Mouse (Mus musculus) intestine, embryonic 15.5 days (tissue): ENCODE data around the gene Klhdc10. TPM values are rescaled to one million over a fixed set of nuclear protein-coding genes. Genes with fewer than 3 reads are reported as not detected.
"Not testable (repeated sequence)": the region's sequence is repeated elsewhere in the genome, so short reads cannot be mapped to it uniquely, and the experiment has no call there.

Experiments used
- ATAC-seq: fragments of 200-750 bp; cut with Nextera tagmentation; 2 replicates; pipeline ENCODE4 v1.8.0; 2017; ENCODE audit warnings: moderate TSS enrichment, moderate library complexity
- H3K27ac ChIP-seq: fragments of 300-500 bp; sonication (generic); 2 replicates; pipeline ENCODE4 v1.5.1; 2015; ENCODE audit warnings: mild to moderate bottlenecking, inconsistent platforms
- H3K27me3 ChIP-seq: fragments of 300-500 bp; sonication (generic); replicated peaks from 2 replicates; pipeline ENCODE4 v1.6.1; 2015; ENCODE audit warnings: inconsistent platforms
- H3K36me3 ChIP-seq: fragments of 300-500 bp; sonication (generic); 2 replicates; pipeline ENCODE4 v1.6.1; 2015; ENCODE audit warnings: inconsistent platforms
- H3K4me1 ChIP-seq: fragments of 300-500 bp; sonication (generic); replicated peaks from 2 replicates; pipeline ENCODE4 v1.6.1; 2015; ENCODE audit warnings: inconsistent platforms
- H3K4me2 ChIP-seq: fragments of 300-500 bp; sonication (generic); replicated peaks from 2 replicates; pipeline ENCODE4 v1.6.1; 2015; ENCODE audit warnings: mild to moderate bottlenecking, inconsistent platforms
- H3K4me3 ChIP-seq: fragments of 300-500 bp; sonication (generic); replicated peaks from 2 replicates; pipeline ENCODE4 v1.5.1; 2015; ENCODE audit warnings: inconsistent platforms
- H3K9ac ChIP-seq: fragments of 300-500 bp; sonication (generic); 2 replicates; pipeline ENCODE4 v1.6.1; 2015; ENCODE audit warnings: inconsistent platforms
- H3K9me3 ChIP-seq: fragments of 300-500 bp; sonication (generic); 2 replicates; pipeline ENCODE4 v1.6.1; 2016; ENCODE audit warnings: inconsistent platforms
- WGBS: fragments of 180-500 bp; shearing (Covaris S2); methylation state at CpG from one replicate; pipeline ENCODE4 v1.1.7; 2015; 5-methylcytosine and 5-hydroxymethylcytosine counted together
- polyA plus RNA-seq: library from polyadenylated mRNA; unstranded; fragments of >200 nt; fragmentation: Nextera tagmentation; extraction: Ambion mirVana; gene quantifications from 2 replicates; pipeline ENCODE4 v1.2.1, GENCODE M21; 2015

Klhdc10 gene
- polyA plus RNA-seq, 1 experiment from 2014 or later = 15.2 TPM

- Histone ChIP-seq H3K4me3 (no peak overlapping the region), H3K4me1 (no peaks in the 10 kb centered on the region), H3K27me3 (no peaks in the 10 kb centered on the region), H3K36me3 (peaks cover 51% of the 10 kb centered on the region), H3K4me2 (no peak overlapping the region), H3K9ac (no peak overlapping the region), H3K9me3 (no peaks in the 10 kb centered on the region), H3K27ac (no peak overlapping the region)
- ATAC-seq = no peak
- 87% methylated on average over 16 of the region's 16 CpGs for WGBS
Observed at GRCm38 (mm10) chr6:30374731-30375510, 26.7 kb upstream of the Klhdc10 start.

DNA sequence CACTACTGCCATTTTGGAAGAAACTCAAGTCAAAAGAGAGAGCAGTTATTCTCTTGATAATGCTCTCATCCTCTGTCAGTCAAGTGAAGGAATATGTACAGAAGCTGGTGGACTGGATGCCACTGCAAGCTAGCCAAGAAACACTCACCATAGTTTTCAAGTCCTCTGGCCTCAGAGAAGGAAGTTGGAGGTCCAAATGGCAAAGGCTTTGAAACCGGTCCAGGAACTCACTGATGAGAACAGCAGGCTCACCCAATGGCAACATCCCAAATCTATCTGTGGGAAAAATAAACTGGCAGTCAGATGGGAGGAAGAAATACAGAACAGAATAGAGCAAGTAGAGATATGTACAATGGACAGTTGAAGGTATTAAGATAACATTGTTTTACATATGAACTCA, 25.9 kb upstream of the Klhdc10 start:
- no peak overlapping the region for H3K9ac ChIP-seq
- no peaks in the 10 kb centered on the region for H3K9me3 ChIP-seq
- no peak for ATAC-seq
- no peak overlapping the region for H3K4me3 ChIP-seq
- no peaks in the 10 kb centered on the region for H3K4me1 ChIP-seq
- H3K4me2 ChIP-seq = no peak overlapping the region
- H3K36me3 ChIP-seq = peaks cover 42% of the 10 kb centered on the region
- no peak overlapping the region for H3K27ac ChIP-seq
- 82% methylated on average over 1 of the region's 1 CpGs for WGBS
- H3K27me3 ChIP-seq = no peaks in the 10 kb centered on the region

DNA sequence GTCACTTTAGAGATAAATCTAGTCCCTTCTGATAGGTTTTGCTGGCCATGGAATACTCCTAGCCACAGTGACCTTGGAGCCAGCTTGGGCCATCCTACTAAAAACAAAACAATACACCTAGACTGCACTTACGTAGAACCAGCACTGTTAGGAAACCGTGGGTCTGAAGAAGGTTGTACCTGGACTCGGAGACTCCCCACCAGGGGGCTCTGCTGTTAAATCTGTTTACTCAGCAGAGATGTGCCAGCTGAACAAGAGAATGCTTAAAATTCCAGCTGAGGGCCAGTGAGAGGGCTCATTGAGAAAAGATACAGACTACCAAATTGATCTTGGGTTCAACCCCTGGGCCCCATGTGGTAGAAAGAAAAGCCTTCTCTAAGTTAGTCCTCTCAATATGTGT, 20.6 kb upstream of the Klhdc10 start:
- 55% methylated on average over 3 of the region's 3 CpGs for WGBS
- no peak for ATAC-seq
- H3K27me3 ChIP-seq = no peaks in the 10 kb centered on the region
- H3K4me2 ChIP-seq = no peak overlapping the region
- no peaks in the 10 kb centered on the region for H3K9me3 ChIP-seq
- no peaks in the 10 kb centered on the region for H3K4me1 ChIP-seq
- no peak overlapping the region for H3K27ac ChIP-seq
- no peak overlapping the region for H3K9ac ChIP-seq
- peaks cover 26% of the 10 kb centered on the region for H3K36me3 ChIP-seq
- no peak overlapping the region for H3K4me3 ChIP-seq

DNA sequence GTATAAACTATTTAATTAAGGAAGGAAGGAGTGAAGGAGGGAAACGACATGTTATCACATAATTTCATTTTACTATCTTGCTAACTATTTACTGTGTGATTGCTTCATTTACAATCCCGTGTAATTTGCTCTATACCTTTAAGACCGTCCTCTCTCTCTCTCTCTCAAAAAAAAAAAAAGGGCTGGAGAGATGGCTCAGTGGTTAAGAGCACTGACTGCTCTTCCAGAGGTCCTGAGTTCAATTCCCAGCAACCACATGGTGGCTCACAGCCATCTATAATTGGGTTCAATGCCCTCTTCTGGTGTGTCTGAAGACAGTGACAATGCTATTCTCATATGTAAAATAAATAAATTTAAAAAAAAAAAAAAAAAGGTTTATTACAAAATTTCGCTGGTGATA, 11.4 kb upstream of the Klhdc10 start:
- peak overlapping the region; percentile 78 for H3K4me3 ChIP-seq
- 20% methylated on average over 4 of the region's 4 CpGs for WGBS
- ATAC-seq = peak; percentile 41; the same call in 1 of the 2 replicates
- peak overlapping the region; percentile 74 for H3K9ac ChIP-seq
- peak overlapping the region; percentile 47 for H3K4me2 ChIP-seq
- not testable (repeated sequence) for H3K36me3 ChIP-seq, H3K4me1 ChIP-seq, H3K27ac ChIP-seq, H3K9me3 ChIP-seq, H3K27me3 ChIP-seq

DNA sequence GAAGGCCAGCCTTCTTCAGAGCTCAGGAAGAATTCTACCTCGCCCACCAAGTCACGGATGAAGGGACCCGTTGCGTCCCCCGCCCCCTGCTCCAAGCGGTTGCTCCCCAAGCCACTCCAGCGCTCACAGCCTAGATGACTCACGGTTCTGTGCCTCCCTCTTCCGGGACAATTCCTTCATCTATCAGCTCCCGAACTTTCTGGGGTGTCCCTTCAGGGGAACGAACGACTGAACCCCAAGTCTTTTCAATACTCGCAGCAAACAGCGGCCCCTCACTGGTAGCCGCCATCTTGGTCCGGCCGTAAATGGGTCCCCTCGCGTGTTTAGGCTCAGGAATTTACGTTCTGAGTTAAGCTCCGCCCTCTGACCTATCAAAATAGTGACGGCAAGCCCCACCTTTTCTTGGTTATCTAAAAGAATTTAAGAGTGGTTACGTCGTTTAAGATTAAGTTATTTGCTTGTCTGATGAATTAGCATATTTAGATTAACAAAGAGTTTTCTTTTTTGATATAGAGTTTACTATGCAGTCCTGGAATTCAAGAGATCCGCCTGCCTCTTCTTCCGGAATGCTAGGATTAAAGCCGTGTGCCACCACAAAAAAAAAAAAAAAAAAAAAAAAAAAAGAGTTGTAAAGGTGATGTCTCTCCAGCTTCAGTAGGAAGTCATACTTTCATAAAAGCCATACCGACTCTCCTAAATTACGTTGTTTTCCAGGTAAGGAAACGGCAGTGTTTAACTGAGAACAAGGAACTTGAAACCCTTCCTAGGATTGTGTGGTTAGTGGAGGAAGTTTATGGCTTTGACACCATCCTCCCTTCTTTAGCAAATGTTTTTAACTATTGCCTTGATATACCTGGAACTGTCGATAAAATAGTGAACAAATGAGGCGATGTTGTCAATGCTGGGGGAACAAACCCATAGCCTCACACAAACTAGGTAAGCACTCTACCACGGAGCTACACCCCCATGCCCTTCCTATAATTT, 10.7 kb upstream of the Klhdc10 start, which contains the start of gene Zc3hc1:
Gene Zc3hc1, minus strand, starts transcription at position 315 of the 984 bp plus-strand sequence.
- Histone ChIP-seq H3K4me1 (no peaks in the 10 kb centered on the region), H3K27ac (peak within 1 kb of the TSS; percentile 58; the same call in 1 of the 2 replicates), H3K36me3 (no peaks in the 10 kb centered on the region; the same call in 1 of the 2 replicates), H3K9ac (peak within 1 kb of the TSS; percentile 74), H3K4me3 (peak within 1 kb of the TSS; percentile 78), H3K4me2 (peak within 1 kb of the TSS; percentile 47), H3K9me3 (no peaks in the 10 kb centered on the region), H3K27me3 (no peaks in the 10 kb centered on the region)
- ATAC-seq = peak; percentile 92
- 16% methylated on average over 33 of the region's 33 CpGs for WGBS

- Histone ChIP-seq H3K27me3 (no peaks in the 10 kb centered on the region), H3K4me2 (no peak overlapping the region), H3K36me3 (no peaks in the 10 kb centered on the region; the same call in 1 of the 2 replicates), H3K27ac (no peak overlapping the region), H3K4me3 (no peak overlapping the region), H3K4me1 (no peaks in the 10 kb centered on the region), H3K9ac (no peak overlapping the region), H3K9me3 (no peaks in the 10 kb centered on the region)
- 87% methylated on average over 7 of the region's 7 CpGs for WGBS
- ATAC-seq = no peak
Observed at GRCm38 (mm10) chr6:30391996-30392395, 9.7 kb upstream of the Klhdc10 start.

DNA sequence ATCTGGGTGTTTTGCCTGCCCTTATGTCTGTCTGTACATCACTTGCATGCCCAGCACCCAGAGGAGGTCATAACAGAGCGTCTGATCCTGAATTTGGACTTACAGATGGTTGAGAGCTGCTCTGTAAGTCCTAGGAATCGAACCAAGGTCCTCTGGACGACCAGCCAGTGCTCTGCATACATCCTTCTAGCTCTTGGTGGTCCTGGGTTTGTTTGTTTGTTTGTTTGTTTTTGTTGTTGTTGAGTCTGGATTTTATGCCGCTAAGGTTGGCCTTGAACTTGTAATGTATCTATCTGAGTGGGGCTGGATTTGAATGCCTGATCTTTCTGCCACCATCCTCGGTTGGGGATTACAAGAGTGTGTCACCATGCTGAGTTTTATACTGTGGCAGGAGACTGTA, 1.5 kb upstream of the Klhdc10 start:
- no peak for ATAC-seq
- 0 out of 2 replicates have a peak, but pooled peaks cover 6% of the 10 kb centered on the region for H3K4me1 ChIP-seq
- no peak overlapping the region for H3K4me2 ChIP-seq
- no peaks in the 10 kb centered on the region for H3K9me3 ChIP-seq
- WGBS = 79% methylated on average over 5 of the region's 5 CpGs
- no peak overlapping the region for H3K9ac ChIP-seq
- H3K27ac ChIP-seq = no peak overlapping the region
- no peaks in the 10 kb centered on the region for H3K36me3 ChIP-seq
- H3K4me3 ChIP-seq = no peak overlapping the region
- no peaks in the 10 kb centered on the region for H3K27me3 ChIP-seq

DNA sequence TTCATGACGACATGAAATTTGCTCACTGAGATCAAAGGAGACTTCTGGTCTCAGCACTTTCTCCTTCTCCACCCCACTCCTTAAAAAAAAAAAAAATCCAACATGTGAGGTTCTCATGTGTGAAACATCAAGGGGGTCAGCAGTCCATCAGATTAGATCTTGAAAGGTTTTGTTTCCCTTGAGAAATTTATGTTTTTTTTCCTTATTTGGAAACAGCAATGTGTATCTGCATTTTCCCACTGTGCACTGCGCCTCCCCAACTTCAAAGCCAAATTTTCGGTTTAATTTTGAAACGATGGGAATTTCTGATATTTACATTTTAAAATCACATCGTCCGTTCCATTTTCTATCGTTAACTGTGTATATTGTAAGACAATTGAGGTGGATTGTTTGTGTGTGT, 952 bp upstream of the Klhdc10 start:
- Histone ChIP-seq H3K4me3 (peak overlapping the region; percentile 100), H3K27me3 (no peaks in the 10 kb centered on the region), H3K4me2 (peak overlapping the region; percentile 52), H3K4me1 (0 out of 2 replicates have a peak, but pooled peaks cover 6% of the 10 kb centered on the region), H3K36me3 (no peaks in the 10 kb centered on the region), H3K9me3 (no peaks in the 10 kb centered on the region), H3K9ac (peak overlapping the region; percentile 53; the same call in 1 of the 2 replicates), H3K27ac (peak overlapping the region; percentile 96)
- WGBS = 5% methylated on average over 7 of the region's 7 CpGs
- ATAC-seq = no peak

GRCm38 (mm10) chr6:30402091-30402491, 423 bp downstream of the Klhdc10 start:
- Histone ChIP-seq H3K9me3 (no peaks in the 10 kb centered on the region), H3K27me3 (no peaks in the 10 kb centered on the region), H3K4me3 (peak overlapping the region; percentile 100), H3K4me2 (peak overlapping the region; percentile 54), H3K36me3 (no peaks in the 10 kb centered on the region), H3K9ac (peak overlapping the region; percentile 90), H3K27ac (peak overlapping the region; percentile 89), H3K4me1 (0 out of 2 replicates have a peak, but pooled peaks cover 6% of the 10 kb centered on the region)
- peak; percentile 41 for ATAC-seq
- 0% methylated on average over 29 of the region's 29 CpGs for WGBS

GRCm38 (mm10) chr6:30403465-30403864, 1.8 kb downstream of the Klhdc10 start:
- ATAC-seq = 0 out of 2 replicates have a peak, but pooled peaks have one; percentile 11

DNA sequence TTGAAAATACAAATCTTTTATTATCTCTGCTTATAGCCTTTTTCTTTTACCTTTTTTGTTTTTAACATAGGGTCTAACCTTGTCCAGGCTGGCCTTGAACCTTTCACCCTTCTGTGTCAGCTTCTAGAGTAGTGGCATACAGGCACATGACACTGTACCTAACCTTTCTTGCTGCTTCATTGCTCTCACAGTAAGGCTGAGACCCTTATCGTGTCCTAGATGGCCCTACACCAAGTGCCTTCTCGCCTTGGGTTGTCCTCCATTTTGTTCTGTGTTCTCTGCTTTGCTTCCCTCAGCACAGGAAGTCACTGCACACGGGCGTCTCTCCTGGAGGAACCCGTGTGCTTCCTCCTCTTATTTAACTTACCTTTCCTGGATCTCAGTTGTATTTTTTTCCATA, 3.0 kb downstream of the Klhdc10 start:
- ATAC-seq = no peak
- WGBS = 75% methylated on average over 5 of the region's 5 CpGs
- Histone ChIP-seq H3K4me3 (no peak overlapping the region), H3K27me3 (no peaks in the 10 kb centered on the region), H3K36me3 (no peaks in the 10 kb centered on the region), H3K9me3 (no peaks in the 10 kb centered on the region), H3K9ac (no peak overlapping the region), H3K4me1 (0 out of 2 replicates have a peak, but pooled peaks cover 6% of the 10 kb centered on the region), H3K27ac (no peak overlapping the region), H3K4me2 (no peak overlapping the region)

More at GRCm38 (mm10) chr6:30403465-30403864, 1.8 kb downstream of the Klhdc10 start:
- Histone ChIP-seq H3K9me3 (no peaks in the 10 kb centered on the region), H3K4me2 (peak overlapping the region; percentile 45), H3K27ac (no peak overlapping the region), H3K9ac (no peak overlapping the region), H3K27me3 (no peaks in the 10 kb centered on the region), H3K4me3 (0 out of 2 replicates have a peak overlapping the region, but pooled peaks have one; percentile 14), H3K36me3 (no peaks in the 10 kb centered on the region), H3K4me1 (0 out of 2 replicates have a peak, but pooled peaks cover 6% of the 10 kb centered on the region)
- 24% methylated on average over 4 of the region's 4 CpGs for WGBS

- Histone ChIP-seq H3K4me2 (no peak overlapping the region), H3K36me3 (no peaks in the 10 kb centered on the region), H3K9me3 (no peaks in the 10 kb centered on the region), H3K27me3 (no peaks in the 10 kb centered on the region), H3K9ac (no peak overlapping the region), H3K4me1 (0 out of 2 replicates have a peak, but pooled peaks cover 6% of the 10 kb centered on the region), H3K27ac (no peak overlapping the region), H3K4me3 (no peak overlapping the region)
- ATAC-seq = no peak
- WGBS = 87% methylated on average over 4 of the region's 4 CpGs
Observed at GRCm38 (mm10) chr6:30408276-30408675, 6.6 kb downstream of the Klhdc10 start.
